Mouse (Mus musculus) spleen, embryonic (tissue): Measurements from ENCODE around the gene Guca1a.

Experiments
- CTCF ChIA-PET: fragments of 350-600 bp; sonication (Branson Sonifier 250); formaldehyde crosslinking; loops from one replicate; lab custom pipeline; 2022; lab: Charles Lee

Guca1a gene

DNA sequence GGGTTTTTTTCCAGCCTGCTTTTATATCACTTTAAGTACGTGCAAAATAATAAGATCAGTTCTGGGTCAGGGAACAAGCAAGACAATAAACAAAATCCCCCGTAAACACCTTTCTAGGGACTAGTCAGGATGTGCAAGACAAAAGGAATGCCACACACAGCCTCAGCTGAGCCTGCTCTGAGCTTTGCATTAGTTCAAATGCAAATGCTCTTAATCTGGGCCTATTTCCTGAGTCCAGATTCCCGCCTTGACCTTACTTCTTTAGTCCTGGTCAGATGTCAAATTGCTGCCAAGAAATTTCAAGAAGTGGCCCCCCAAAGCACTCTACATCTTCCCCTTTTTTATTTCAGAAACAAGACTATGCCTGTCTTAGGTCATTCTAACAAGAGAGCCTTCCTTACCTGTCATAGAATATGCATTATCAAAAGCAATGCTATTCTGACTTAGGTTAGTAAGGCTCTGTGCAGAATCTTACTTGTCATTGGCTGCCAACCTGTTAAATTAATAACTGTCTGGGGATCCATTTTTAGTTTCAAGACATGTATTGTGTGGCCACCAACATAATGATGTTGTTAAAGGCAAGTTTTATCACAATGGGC is 50.6 kb downstream of the Guca1a start:
- CTCF ChIA-PET: no interaction called here
